Mouse (Mus musculus): ENCODE measurements at regions not wholly inside any gene's neighbourhood (a gene's known extent, or its start where the extent isn't known, plus 50 kb on each side); places are given as distances from the start of the nearest gene placed in this dataset.

- no peak overlapping the region for H3K4me3 ChIP-seq (ENCODE audit: low read depth, low read length)
- H3K27ac ChIP-seq (ENCODE audit: insufficient read depth, low read depth, low read length): no peak overlapping the region
- 77% methylated on average over 5 of the region's 5 CpGs for WGBS
- H3K36me3 ChIP-seq (ENCODE audit: control insufficient read depth, insufficient read depth, low read length): no peaks in the 10 kb centered on the region
- TF ChIP-seq CTCF (IDR thresholded peaks at IDR 0.05; ENCODE audit: extremely low read depth, insufficient read length, insufficient replicate concordance, low read depth, low read length) (no peak), POLR2A (IDR thresholded peaks at IDR 0.05; ENCODE audit: low read depth, low read length) (no peak)
- H3K4me1 ChIP-seq (ENCODE audit: control insufficient read depth, insufficient read depth, insufficient read length, low read length): peaks cover 27% of the 10 kb centered on the region
- H3K27me3 ChIP-seq (ENCODE audit: control insufficient read depth, insufficient read depth, low read length): no peaks in the 10 kb centered on the region
Measured at GRCm38 (mm10) chr12:8855119-8855518, 66.3 kb upstream of the Laptm4a start.

GRCm38 (mm10) chr12:8856051-8856543 is 65.4 kb upstream of the Laptm4a start:
- 43% methylated on average over 1 of the region's 1 CpGs for WGBS
- Histone ChIP-seq H3K36me3 (ENCODE audit: control insufficient read depth, insufficient read depth, low read length) (no peaks in the 10 kb centered on the region), H3K4me3 (ENCODE audit: low read depth, low read length) (no peak overlapping the region), H3K27ac (ENCODE audit: insufficient read depth, low read depth, low read length) (no peak overlapping the region), H3K4me1 (ENCODE audit: control insufficient read depth, insufficient read depth, insufficient read length, low read length) (peaks cover 35% of the 10 kb centered on the region), H3K27me3 (ENCODE audit: control insufficient read depth, insufficient read depth, low read length) (no peaks in the 10 kb centered on the region)
- no peak for TF ChIP-seq POLR2A (IDR thresholded peaks at IDR 0.05; ENCODE audit: low read depth, low read length)
- no peak for TF ChIP-seq CTCF (IDR thresholded peaks at IDR 0.05; ENCODE audit: extremely low read depth, insufficient read length, insufficient replicate concordance, low read depth, low read length)

- WGBS: 35% methylated on average over 8 of the region's 8 CpGs
- Histone ChIP-seq H3K4me3 (ENCODE audit: low read depth, low read length) (no peak overlapping the region), H3K27me3 (ENCODE audit: control insufficient read depth, insufficient read depth, low read length) (no peaks in the 10 kb centered on the region), H3K36me3 (ENCODE audit: control insufficient read depth, insufficient read depth, low read length) (no peaks in the 10 kb centered on the region), H3K27ac (ENCODE audit: insufficient read depth, low read depth, low read length) (no peak overlapping the region), H3K4me1 (ENCODE audit: control insufficient read depth, insufficient read depth, insufficient read length, low read length) (peaks cover 35% of the 10 kb centered on the region)
- TF ChIP-seq POLR2A (IDR thresholded peaks at IDR 0.05; ENCODE audit: low read depth, low read length): no peak
- TF ChIP-seq CTCF (IDR thresholded peaks at IDR 0.05; ENCODE audit: extremely low read depth, insufficient read length, insufficient replicate concordance, low read depth, low read length): peak; percentile 46; the same call in 1 of the 2 replicates
Measured at GRCm38 (mm10) chr12:8857308-8857707, 64.2 kb upstream of the Laptm4a start.

- no peak for TF ChIP-seq POLR2A (IDR thresholded peaks at IDR 0.05; ENCODE audit: low read depth, low read length)
- no peak for TF ChIP-seq CTCF (IDR thresholded peaks at IDR 0.05; ENCODE audit: extremely low read depth, insufficient read length, insufficient replicate concordance, low read depth, low read length)
- no peak overlapping the region for H3K4me3 ChIP-seq (ENCODE audit: low read depth, low read length)
- H3K27ac ChIP-seq (ENCODE audit: insufficient read depth, low read depth, low read length): peak overlapping the region; percentile 80
Measured at GRCm38 (mm10) chr12:8858748-8859147, 62.7 kb upstream of the Laptm4a start.

GRCm38 (mm10) chr12:8859588-8859987 is 61.9 kb upstream of the Laptm4a start:
- H3K4me1 ChIP-seq (ENCODE audit: control insufficient read depth, insufficient read depth, insufficient read length, low read length): peaks cover 49% of the 10 kb centered on the region
- no peaks in the 10 kb centered on the region for H3K27me3 ChIP-seq (ENCODE audit: control insufficient read depth, insufficient read depth, low read length)
- no peak for TF ChIP-seq CTCF (IDR thresholded peaks at IDR 0.05; ENCODE audit: extremely low read depth, insufficient read length, insufficient replicate concordance, low read depth, low read length)
- 75% methylated on average over 4 of the region's 4 CpGs for WGBS
- H3K4me3 ChIP-seq (ENCODE audit: low read depth, low read length): no peak overlapping the region
- H3K27ac ChIP-seq (ENCODE audit: insufficient read depth, low read depth, low read length): peak overlapping the region; percentile 80
- H3K36me3 ChIP-seq (ENCODE audit: control insufficient read depth, insufficient read depth, low read length): no peaks in the 10 kb centered on the region

More at GRCm38 (mm10) chr12:8858748-8859147, 62.7 kb upstream of the Laptm4a start:
- WGBS: 11% methylated on average over 7 of the region's 7 CpGs
- H3K4me1 ChIP-seq (ENCODE audit: control insufficient read depth, insufficient read depth, insufficient read length, low read length): peaks cover 42% of the 10 kb centered on the region
- H3K27me3 ChIP-seq (ENCODE audit: control insufficient read depth, insufficient read depth, low read length): no peaks in the 10 kb centered on the region
- H3K36me3 ChIP-seq (ENCODE audit: control insufficient read depth, insufficient read depth, low read length): no peaks in the 10 kb centered on the region

- Histone ChIP-seq H3K4me1 (ENCODE audit: control insufficient read depth, insufficient read depth, insufficient read length, low read length) (peaks cover 51% of the 10 kb centered on the region), H3K27me3 (ENCODE audit: control insufficient read depth, insufficient read depth, low read length) (no peaks in the 10 kb centered on the region), H3K27ac (ENCODE audit: insufficient read depth, low read depth, low read length) (peak overlapping the region; percentile 81), H3K36me3 (ENCODE audit: control insufficient read depth, insufficient read depth, low read length) (no peaks in the 10 kb centered on the region), H3K4me3 (ENCODE audit: low read depth, low read length) (no peak overlapping the region)
- 17% methylated on average over 3 of the region's 3 CpGs for WGBS
- TF ChIP-seq POLR2A (IDR thresholded peaks at IDR 0.05; ENCODE audit: low read depth, low read length) (no peak), CTCF (IDR thresholded peaks at IDR 0.05; ENCODE audit: extremely low read depth, insufficient read length, insufficient replicate concordance, low read depth, low read length) (no peak)
Measured at GRCm38 (mm10) chr12:8864830-8865229, 56.6 kb upstream of the Laptm4a start.

GRCm38 (mm10) chr12:8865250-8865649 is 56.2 kb upstream of the Laptm4a start:
- TF ChIP-seq POLR2A (IDR thresholded peaks at IDR 0.05; ENCODE audit: low read depth, low read length) (no peak), CTCF (IDR thresholded peaks at IDR 0.05; ENCODE audit: extremely low read depth, insufficient read length, insufficient replicate concordance, low read depth, low read length) (no peak)
- no peaks in the 10 kb centered on the region for H3K27me3 ChIP-seq (ENCODE audit: control insufficient read depth, insufficient read depth, low read length)
- WGBS: 29% methylated on average over 1 of the region's 1 CpGs
- no peaks in the 10 kb centered on the region for H3K36me3 ChIP-seq (ENCODE audit: control insufficient read depth, insufficient read depth, low read length)
- H3K4me3 ChIP-seq (ENCODE audit: low read depth, low read length): no peak overlapping the region
- peaks cover 47% of the 10 kb centered on the region for H3K4me1 ChIP-seq (ENCODE audit: control insufficient read depth, insufficient read depth, insufficient read length, low read length)
- peak overlapping the region; percentile 81 for H3K27ac ChIP-seq (ENCODE audit: insufficient read depth, low read depth, low read length)

Measured in small intestine, adult 2 months (tissue).